Mouse (Mus musculus) intestine, postnatal 0 days (tissue): ENCODE measurements at regions not wholly inside any gene's neighbourhood (a gene's known extent, or its start where the extent isn't known, plus 50 kb on each side); places are given as distances from the start of the nearest gene placed in this dataset.

Source experiments
- ATAC-seq: fragments of 200-750 bp; cut with Nextera tagmentation; 2 replicates; pipeline ENCODE4 v1.8.0; 2017; ENCODE audit warnings: mild to moderate bottlenecking, moderate TSS enrichment, moderate library complexity
- H3K27ac ChIP-seq: fragments of 300-500 bp; sonication (generic); 2 replicates; pipeline ENCODE4 v1.5.1; 2014; ENCODE audit warnings: mild to moderate bottlenecking, low read depth, low read length, moderate library complexity
- H3K27me3 ChIP-seq: fragments of 300-500 bp; sonication (generic); replicated peaks from 2 replicates; pipeline ENCODE4 v1.6.1; 2014; ENCODE audit warnings: low read length, mixed read lengths; ENCODE audit not compliant: control insufficient read depth, insufficient read depth
- H3K36me3 ChIP-seq: fragments of 300-500 bp; sonication (generic); 2 replicates; pipeline ENCODE4 v1.6.1; 2014; ENCODE audit warnings: mild to moderate bottlenecking, moderate library complexity; ENCODE audit not compliant: control insufficient read depth, insufficient read depth
- H3K4me1 ChIP-seq: fragments of 300-500 bp; sonication (generic); replicated peaks from 2 replicates; pipeline ENCODE4 v1.6.1; 2014; ENCODE audit warnings: antibody characterized with exemption, low read length, mixed read lengths; ENCODE audit not compliant: control insufficient read depth, insufficient read depth
- H3K4me2 ChIP-seq: fragments of 300-500 bp; sonication (generic); replicated peaks from 2 replicates; pipeline ENCODE4 v1.6.1; 2014; ENCODE audit warnings: low read depth, mild to moderate bottlenecking, moderate library complexity
- H3K4me3 ChIP-seq: fragments of 300-500 bp; sonication (generic); 2 replicates; pipeline ENCODE4 v1.5.1; 2014; ENCODE audit warnings: low read depth, low read length
- H3K9ac ChIP-seq: fragments of 300-500 bp; sonication (generic); 2 replicates; pipeline ENCODE4 v1.6.1; 2014; ENCODE audit warnings: mild to moderate bottlenecking, low read depth, low read length
- H3K9me3 ChIP-seq: fragments of 300-500 bp; sonication (generic); 2 replicates; pipeline ENCODE4 v1.6.1; 2016; ENCODE audit warnings: mixed run types; ENCODE audit not compliant: control insufficient read depth
- CTCF ChIP-seq: sonication (generic); IDR thresholded peaks from 2 replicates; pipeline ENCODE4 v1.5.1; 2016; ENCODE audit warnings: low read depth, mild to moderate bottlenecking, control low read depth, antibody characterized with exemption, moderate library complexity
- WGBS: fragments of 180-500 bp; shearing (Covaris S2); extraction: QIAGEN DNeasy Blood & Tissue Kit; methylation state at CpG from one replicate; pipeline ENCODE4 v1.1.7; 2014; 5-methylcytosine and 5-hydroxymethylcytosine counted together

DNA sequence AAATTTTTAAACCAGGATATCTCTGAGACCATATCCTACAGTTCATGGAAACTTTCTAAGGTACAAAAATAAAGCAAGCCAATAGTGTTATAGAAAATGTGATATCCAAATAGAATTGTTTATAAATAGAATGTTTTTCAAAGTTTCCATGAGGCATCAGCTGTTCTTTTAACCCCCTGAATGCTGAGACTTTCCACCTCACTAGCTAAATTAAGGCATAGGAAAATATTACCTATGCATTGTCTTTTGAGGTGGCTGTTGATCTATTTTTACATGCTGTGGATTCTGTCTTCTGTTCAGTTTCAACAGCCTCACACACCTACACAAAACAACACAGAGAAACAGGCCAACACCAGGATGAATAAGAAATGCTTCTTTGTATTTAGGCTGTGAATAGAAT lies 265.6 kb downstream of the Kcnj2 start:
- Histone ChIP-seq H3K4me1 (no peaks in the 10 kb centered on the region), H3K9ac (no peak overlapping the region), H3K9me3 (no peaks in the 10 kb centered on the region), H3K27ac (no peak overlapping the region), H3K36me3 (no peaks in the 10 kb centered on the region), H3K4me2 (no peak overlapping the region), H3K27me3 (no peaks in the 10 kb centered on the region), H3K4me3 (no peak overlapping the region)
- ATAC-seq: no peak
- no peak for TF ChIP-seq CTCF

- no peak overlapping the region for H3K27ac ChIP-seq
- WGBS: 68% methylated on average over 3 of the region's 3 CpGs
- H3K4me3 ChIP-seq: no peak overlapping the region
- H3K4me1 ChIP-seq: no peaks in the 10 kb centered on the region
- no peaks in the 10 kb centered on the region for H3K27me3 ChIP-seq
- no peak for TF ChIP-seq CTCF
- H3K4me2 ChIP-seq: no peak overlapping the region
- H3K36me3 ChIP-seq: no peaks in the 10 kb centered on the region
- H3K9me3 ChIP-seq: no peaks in the 10 kb centered on the region
- H3K9ac ChIP-seq: no peak overlapping the region
- ATAC-seq: no peak
Observed at GRCm38 (mm10) chr11:111333021-111333420, 267.1 kb downstream of the Kcnj2 start.

- no peak overlapping the region for H3K27ac ChIP-seq
- no peaks in the 10 kb centered on the region for H3K27me3 ChIP-seq
- no peak overlapping the region for H3K4me2 ChIP-seq
- no peak for TF ChIP-seq CTCF
- ATAC-seq: no peak
- H3K4me3 ChIP-seq: no peak overlapping the region
- H3K9ac ChIP-seq: no peak overlapping the region
- no peaks in the 10 kb centered on the region for H3K9me3 ChIP-seq
- WGBS: 55% methylated on average over 1 of the region's 1 CpGs
- H3K36me3 ChIP-seq: no peaks in the 10 kb centered on the region
- H3K4me1 ChIP-seq: no peaks in the 10 kb centered on the region
Observed at GRCm38 (mm10) chr11:111347562-111347961, 281.6 kb downstream of the Kcnj2 start.

GRCm38 (mm10) chr11:111350028-111350427 lies 284.1 kb downstream of the Kcnj2 start:
- Histone ChIP-seq H3K36me3 (no peaks in the 10 kb centered on the region), H3K4me3 (no peak overlapping the region), H3K9me3 (no peaks in the 10 kb centered on the region), H3K27me3 (no peaks in the 10 kb centered on the region), H3K27ac (no peak overlapping the region), H3K4me1 (no peaks in the 10 kb centered on the region), H3K4me2 (no peak overlapping the region), H3K9ac (no peak overlapping the region)
- WGBS: 50% methylated on average over 4 of the region's 4 CpGs
- TF ChIP-seq CTCF: no peak
- ATAC-seq: no peak

- H3K36me3 ChIP-seq: no peaks in the 10 kb centered on the region
- no peak overlapping the region for H3K27ac ChIP-seq
- H3K4me3 ChIP-seq: no peak overlapping the region
- no peaks in the 10 kb centered on the region for H3K4me1 ChIP-seq
- no peak overlapping the region for H3K4me2 ChIP-seq
- no peak for ATAC-seq
- no peak for TF ChIP-seq CTCF
- WGBS: 90% methylated on average over 1 of the region's 1 CpGs
- H3K27me3 ChIP-seq: no peaks in the 10 kb centered on the region
- no peak overlapping the region for H3K9ac ChIP-seq
- H3K9me3 ChIP-seq: no peaks in the 10 kb centered on the region
Observed at GRCm38 (mm10) chr11:111363363-111363762, 297.4 kb downstream of the Kcnj2 start.

- 58% methylated on average over 4 of the region's 4 CpGs for WGBS
- no peak overlapping the region for H3K4me3 ChIP-seq
Observed at GRCm38 (mm10) chr11:111377165-111377564, 311.2 kb downstream of the Kcnj2 start.

GRCm38 (mm10) chr11:111379842-111380241 lies 313.9 kb downstream of the Kcnj2 start:
- no peak overlapping the region for H3K4me3 ChIP-seq
- H3K27me3 ChIP-seq: no peaks in the 10 kb centered on the region
- H3K4me1 ChIP-seq: no peaks in the 10 kb centered on the region
- 76% methylated on average over 3 of the region's 3 CpGs for WGBS
- TF ChIP-seq CTCF: no peak
- no peak overlapping the region for H3K27ac ChIP-seq
- no peak for ATAC-seq
- H3K36me3 ChIP-seq: no peaks in the 10 kb centered on the region
- H3K4me2 ChIP-seq: no peak overlapping the region
- H3K9ac ChIP-seq: no peak overlapping the region
- no peaks in the 10 kb centered on the region for H3K9me3 ChIP-seq

More at GRCm38 (mm10) chr11:111377165-111377564, 311.2 kb downstream of the Kcnj2 start:
- no peaks in the 10 kb centered on the region for H3K27me3 ChIP-seq
- H3K27ac ChIP-seq: no peak overlapping the region
- H3K4me1 ChIP-seq: no peaks in the 10 kb centered on the region
- no peak for TF ChIP-seq CTCF
- H3K4me2 ChIP-seq: no peak overlapping the region
- no peaks in the 10 kb centered on the region for H3K36me3 ChIP-seq
- no peak for ATAC-seq
- no peak overlapping the region for H3K9ac ChIP-seq
- H3K9me3 ChIP-seq: no peaks in the 10 kb centered on the region
